Mouse (Mus musculus) ovary, postnatal 10 days (tissue): ENCODE results near the gene Nrxn1.

Experiments
- DNase-seq: peaks from one replicate; pipeline ENCODE4 v3.0.0; 2022; ENCODE audit warnings: low spot score

Gene Nrxn1

DNA sequence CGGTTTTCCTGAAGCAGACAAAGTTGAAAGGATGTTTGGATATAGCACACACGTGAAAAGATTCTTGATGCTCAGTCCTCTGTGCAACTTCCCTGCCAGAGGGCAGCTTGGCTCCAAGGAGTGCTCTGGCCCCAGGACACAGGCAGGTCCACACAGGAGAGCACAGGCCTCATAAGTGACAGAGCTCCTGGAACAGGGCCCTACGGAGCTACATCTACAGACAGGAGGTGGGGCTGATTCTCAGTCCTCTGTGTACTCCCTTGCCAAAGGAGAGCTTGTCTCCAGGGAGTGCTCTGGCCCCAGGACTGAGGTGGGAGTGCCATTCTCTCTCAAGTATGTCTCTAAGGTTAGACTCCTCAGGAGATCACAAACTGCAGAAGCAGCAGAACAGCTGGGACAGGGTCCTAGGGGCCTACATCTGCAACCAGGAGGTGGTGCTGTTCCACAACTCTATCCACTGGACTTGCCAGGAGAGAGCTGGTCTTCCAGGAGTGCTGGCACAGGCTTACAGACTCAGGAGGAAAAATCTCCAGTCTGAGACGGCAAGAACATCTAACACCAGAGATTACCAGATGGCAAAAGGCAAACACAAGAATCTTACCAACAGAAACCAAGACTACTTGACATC lies 129.9 kb downstream of the Nrxn1 start:
- DNase-seq = peak; percentile 1

DNA sequence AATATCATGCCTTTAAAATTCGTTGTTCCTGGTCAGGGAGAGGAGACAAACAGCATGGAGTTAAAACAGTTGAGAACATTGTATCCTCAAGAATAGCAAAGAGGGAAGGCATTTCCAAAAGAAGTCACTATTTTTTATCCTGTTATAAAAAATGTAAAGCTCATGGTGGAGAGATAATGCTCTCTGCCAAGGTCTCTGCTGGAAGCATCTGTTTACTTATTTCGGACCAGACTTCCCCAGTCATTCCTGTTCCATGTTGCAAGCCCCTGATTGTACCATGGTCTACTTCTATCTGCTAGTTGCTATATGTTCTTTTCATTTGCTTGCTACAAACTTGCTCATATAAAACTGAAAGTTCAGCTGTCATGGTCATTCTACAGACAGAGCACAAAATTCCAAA lies 137.7 kb downstream of the Nrxn1 start:
- no peak for DNase-seq

DNA sequence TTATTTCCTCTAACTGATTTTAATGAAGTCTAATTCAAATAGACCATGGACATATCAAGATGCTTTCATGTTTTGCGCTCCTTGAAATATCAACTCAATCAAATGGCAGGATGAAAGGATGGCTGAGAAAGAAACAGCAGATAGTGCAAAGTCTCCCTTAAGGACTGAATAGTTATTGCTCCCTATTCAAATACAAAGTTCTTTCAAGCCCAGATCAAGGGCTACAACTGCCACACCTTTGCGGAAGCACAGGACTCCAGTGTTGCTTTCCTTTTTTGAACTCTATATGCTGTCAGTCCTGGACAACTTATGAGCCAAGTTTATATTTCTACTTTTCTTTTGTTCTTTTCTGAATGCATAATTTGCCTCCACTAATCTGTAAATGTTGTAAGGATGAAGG lies 157.9 kb downstream of the Nrxn1 start:
- no peak for DNase-seq

DNA sequence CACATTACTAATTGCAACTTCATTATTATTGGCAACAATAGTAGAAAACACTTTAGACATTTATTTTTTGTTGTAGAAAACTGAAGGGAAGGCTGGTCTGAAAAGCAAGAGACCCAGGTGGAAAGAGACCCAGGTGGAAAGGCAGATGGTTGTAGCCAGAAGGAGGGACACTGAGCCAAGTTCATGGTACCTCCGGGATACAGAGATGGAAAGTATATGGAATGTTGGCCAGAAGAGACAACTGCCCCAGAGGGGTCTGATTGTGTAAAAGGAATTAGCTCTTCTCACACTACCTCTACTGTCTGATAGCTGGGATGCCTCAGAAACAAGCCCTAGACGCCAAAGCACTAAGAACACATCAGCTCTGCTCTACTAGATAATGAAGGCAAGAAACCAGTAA lies 179.6 kb downstream of the Nrxn1 start:
- no peak for DNase-seq

DNA sequence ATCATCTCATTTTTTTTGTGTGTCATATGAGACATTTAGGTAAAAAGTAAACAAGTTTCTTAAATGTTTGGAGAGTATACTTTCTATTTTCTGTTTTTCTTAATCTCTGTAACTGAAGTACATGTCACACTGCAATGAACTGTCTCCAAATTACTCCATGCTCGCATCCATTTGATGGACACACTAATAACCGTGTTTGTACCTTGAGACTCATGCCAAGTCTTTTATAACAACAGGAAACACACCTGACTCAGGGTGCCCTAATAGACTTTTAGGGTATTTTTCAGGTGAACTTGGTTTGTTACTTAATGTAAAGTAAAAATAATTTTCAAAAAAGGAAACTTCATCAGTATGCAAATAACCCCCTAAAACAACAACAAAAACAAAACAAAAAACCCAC lies 180.1 kb downstream of the Nrxn1 start:
- no peak for DNase-seq

DNA sequence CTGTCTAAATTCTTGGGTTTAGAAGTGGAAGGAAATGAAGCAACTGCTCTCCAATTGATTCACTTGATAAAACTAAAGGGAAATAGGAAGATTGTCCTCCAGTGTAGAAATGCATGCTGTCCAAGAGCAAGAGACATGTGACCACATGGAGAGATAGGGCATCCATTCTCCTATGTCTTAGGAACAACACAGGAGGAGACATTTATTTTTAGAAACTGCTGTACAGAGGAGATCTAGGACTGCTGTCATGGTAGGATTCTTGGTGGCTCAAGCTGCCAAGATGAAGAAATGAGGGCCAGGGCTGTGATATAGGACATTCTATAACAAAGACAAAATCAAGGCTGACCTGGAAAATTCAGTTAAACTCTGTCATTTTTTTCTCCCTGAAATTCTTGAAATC lies 180.5 kb downstream of the Nrxn1 start:
- no peak for DNase-seq

DNA sequence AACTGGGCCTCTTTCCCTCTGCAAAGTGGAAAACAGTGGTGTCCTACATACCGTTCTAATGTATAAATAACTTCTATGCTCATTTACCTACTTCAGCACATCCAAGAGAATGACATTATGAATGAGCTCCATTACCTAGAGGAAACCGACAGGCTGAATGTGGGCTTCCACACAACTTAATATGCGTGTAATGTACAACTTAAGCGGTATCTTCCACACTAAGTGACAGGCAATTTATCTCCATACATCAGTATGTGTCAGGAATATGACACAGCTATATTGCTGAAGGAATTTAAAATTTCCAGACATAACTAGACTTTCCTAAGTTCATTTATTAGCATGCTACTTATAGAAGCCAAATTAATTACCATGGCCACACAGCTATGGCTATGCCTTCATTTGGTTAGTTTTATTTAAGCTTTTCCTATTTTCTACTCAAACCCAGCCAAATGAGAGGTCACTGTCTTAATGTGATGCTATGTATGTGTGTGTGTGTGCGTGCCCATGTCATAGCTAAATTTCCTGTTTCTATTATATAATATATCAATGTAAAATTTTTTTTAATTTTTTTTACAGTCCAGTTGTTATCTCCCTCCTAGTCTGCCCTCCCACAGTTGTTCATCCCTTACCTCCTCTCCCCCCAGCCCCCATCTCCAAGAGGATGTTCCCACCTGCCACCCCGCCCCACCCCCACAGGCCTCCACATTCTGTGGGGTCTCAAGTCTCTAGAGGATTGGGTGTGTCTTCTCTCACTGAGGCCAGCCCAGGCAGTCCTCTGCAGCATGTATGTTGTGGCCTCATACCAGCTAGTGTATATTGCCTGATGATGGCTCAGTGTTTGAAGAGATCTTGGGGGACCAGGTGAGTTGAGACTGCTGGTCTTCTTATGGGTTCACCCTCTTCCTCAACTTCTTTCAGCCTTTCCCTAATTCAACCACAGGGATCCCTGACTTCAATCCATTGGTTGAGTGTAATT lies 186.5 kb downstream of the Nrxn1 start:
- no peak for DNase-seq

DNA sequence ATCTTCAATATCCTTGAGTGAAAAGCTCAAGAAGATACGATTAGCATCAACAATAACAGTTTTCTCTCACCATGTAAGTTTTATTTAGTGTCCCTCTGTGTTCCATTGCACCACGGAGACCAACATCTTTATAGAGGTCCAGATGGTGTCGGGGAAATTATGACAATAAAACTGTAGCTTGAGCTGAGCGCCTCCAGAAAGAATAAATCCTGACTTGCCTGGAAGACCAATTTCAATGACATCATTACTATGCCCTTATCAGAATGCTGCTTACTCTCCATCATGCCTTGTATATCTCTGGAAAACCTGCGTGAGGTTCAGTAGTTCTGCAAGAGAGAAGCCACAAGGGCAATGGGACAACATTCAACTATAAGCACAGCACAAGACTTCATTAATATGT lies 187.7 kb downstream of the Nrxn1 start:
- DNase-seq = no peak

DNA sequence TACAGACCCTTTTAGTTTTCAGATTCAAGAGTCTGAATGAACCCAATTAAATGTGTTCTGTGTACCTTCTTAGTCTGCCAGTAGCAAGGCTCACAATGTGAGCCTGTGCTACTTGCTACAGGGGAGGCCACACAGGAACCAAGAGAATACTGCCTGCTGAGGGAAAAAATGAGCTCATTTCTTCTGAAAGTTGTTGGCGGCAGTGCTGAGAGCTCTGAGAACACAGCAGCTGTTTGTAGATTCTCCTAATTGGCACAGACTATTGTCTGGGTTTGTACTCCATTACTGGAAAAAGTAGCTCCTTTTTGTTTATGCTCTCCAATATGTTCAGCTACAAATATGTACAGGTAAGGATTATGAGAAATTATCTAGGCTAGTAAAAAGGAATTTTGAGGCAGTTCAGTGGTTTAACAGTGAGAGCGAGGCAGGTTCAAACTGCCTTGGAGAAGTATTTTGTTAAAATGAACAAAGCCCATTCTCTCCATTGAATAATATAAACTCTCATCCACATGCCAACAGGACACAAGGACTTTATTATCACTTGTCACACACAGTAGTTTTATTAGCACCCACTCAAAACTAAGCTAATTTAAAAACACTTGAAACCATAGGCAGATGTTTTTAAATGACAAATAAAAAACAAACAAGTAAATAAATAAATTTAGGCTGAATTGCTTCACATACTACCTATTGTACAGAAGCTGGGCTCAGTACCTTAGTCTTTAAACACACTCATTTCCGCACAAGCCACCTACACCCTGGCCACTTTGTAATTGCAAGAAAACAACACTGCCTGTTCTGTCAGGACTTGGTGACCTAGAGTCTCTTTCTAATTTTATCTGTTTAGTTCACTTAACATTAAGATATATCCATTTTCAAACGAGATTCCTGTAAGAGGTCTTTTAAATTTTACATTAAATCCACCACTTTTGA lies 200.3 kb downstream of the Nrxn1 start:
- no peak for DNase-seq

DNA sequence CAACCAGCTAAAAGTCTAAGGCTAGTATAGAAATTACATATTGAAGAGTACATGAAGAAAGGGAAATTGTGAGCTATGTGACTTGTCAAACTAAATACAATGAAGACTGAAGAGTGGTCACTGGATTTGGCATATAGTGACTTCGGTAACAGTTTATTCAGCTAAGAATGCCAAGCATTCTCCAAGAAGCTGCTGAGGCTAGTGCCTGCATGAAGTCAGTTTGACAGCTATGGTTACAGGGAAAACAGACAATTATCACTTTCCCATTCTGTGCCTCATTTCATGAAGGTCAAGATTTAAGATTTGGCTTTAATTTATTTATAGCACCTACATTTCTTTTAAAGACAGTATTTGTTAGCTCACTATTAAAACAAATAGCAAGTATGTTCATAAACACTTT lies 201.2 kb downstream of the Nrxn1 start:
- no peak for DNase-seq

DNA sequence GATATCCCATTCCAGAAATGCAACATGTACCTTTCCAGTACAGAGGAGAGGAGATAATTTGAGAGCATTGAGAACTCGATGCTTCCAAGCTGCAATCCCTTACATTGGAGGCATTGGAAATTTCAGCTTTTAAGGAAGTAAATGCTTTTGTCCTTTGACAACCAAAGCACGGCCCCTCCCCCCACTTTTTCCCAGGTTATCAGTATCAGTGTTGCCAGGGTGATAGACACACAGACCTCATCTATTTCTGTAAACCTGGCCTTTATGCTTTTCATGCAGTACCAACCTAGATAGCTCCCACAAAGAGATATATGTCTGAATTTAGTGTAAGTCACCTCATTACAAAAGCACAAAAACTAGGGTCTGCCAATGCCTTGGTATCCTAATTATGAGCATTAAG lies 235.6 kb downstream of the Nrxn1 start:
- no peak for DNase-seq

DNA sequence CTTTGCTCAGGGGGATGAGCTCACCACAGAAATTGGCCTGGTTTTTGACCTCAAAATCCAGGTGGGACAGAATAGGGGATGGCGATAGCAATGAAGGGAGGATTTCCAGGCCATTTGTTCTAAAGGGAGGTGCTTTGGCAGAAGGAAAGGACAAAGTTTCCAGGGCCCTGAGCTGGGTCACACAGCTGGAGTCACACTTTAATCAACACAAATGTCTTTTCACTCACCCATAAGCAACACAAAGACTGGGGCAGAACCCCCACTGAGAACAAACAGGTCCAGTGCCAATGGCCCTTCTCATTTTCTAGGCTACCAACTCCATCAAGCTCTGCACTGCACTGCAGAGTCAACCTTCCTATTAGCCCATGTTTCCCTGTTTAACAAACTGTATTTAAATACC lies 249.0 kb downstream of the Nrxn1 start:
- DNase-seq = no peak

DNA sequence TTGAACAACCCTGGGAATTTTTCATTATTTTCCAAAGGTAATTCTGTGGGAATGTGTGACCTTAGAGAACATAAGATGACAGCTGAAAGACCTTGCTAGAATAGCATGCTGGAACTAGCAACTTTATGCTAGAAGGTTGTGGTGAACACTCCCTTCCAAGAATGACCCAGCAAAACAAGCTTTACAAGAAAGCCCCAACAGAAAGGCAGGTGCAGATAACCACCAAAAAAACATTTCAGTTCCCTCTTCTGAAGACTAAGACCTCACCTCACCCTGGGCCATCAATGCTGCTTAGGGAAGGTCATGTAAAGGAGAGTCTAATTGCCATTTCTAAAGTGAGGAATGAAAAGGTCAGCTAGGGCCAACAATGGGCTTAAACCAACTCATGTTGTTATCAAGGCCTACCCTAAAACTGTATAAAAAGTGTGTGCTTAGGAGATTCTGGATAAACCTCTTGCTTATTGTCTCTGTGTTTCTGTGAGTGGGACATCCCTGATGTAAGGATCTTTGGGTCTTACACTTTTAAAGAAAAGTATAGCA lies 249.7 kb downstream of the Nrxn1 start:
- no peak for DNase-seq

DNA sequence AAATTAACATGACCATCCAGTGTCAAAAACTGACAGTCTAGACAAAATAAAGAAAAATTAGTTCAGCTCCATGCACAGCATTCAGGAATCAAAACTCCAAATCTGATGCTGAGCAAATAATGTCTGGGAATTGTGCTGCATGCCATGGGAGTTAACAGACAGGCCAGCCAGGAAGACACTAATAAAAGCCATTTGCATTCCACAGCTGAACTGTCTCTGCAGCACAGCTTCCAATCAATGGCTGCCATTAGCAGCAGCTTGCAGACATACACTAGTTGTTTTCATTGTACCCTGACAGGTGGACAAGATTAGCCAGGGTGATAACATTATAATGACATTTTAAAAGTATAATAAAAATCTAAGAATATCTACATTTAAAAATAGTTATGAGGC lies 255.9 kb downstream of the Nrxn1 start:
- no peak for DNase-seq

DNA sequence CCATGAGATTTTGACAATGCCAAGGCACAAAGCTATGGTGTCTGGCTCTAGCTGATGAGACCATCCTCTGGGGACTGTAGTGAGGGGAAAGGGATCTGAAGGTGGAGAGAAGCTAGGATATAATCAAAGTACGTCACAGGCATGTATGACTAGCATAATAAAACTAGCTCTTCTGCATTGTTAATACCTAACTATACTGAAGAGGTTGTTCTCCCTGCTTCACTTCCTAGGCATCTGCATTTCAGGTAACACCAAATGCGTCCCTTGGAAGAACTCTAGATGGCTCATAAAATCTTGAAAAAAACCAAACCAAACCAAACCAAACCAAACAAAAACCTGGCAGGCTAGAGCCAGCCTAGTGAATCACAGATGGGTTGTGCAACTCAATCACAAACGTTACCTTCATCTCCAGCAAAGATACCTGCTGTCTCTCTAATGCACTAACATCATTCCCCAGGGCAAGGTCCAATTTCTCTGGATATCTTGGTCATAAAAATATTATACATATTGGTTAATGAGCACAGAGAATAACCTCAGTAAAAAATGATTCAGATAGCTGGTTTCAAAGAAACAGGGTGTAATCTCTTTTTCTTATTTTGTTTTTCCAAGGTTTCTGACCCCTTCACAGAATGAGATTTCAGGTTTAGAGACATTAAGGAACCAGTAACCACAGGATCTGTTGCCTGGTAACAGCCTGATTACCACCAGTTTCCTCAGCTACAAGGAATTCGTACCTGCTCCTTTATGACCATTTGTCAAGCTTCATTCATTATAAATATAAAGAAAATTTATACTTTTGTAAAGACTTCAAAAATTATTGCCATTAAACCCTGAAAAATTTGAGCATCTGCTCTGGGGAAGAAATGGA lies 256.5 kb downstream of the Nrxn1 start:
- DNase-seq = no peak

DNA sequence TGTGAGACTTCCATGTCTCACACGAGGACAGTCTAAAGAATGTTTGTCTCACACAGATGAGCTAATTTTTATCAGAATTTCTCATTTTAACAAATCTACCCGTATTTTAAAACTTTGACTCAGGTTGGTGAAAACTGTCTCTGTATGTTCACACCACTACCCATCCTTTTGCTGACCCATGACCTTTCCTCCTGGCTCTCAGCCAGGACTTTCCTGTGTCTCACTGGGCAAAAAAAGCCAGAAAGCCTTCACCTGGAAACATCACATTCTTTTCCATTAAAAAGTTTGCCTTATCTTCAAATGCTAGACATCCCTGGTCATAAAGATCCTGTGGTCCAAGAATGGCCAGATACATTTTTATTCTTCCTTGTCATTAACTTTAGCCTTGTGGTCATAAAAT lies 274.5 kb downstream of the Nrxn1 start:
- no peak for DNase-seq

DNA sequence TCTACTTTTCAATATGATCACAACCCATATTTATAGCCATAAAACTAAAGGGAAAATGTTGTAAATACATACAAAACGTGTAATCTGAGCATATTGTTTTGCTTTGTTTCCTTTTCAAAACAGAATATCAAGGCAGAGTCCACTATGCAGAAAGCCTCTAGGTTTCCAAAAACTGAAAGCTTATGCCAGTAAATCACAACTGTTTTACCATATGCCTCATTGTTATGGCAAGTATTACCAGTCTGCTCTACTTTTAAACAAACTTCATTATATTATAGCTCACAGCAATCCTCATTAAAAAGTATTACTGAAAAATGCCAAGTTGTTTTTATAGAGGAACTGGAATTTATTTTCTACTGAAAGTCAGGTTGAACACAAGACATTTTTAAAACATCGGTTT lies 275.0 kb downstream of the Nrxn1 start:
- DNase-seq = no peak

DNA sequence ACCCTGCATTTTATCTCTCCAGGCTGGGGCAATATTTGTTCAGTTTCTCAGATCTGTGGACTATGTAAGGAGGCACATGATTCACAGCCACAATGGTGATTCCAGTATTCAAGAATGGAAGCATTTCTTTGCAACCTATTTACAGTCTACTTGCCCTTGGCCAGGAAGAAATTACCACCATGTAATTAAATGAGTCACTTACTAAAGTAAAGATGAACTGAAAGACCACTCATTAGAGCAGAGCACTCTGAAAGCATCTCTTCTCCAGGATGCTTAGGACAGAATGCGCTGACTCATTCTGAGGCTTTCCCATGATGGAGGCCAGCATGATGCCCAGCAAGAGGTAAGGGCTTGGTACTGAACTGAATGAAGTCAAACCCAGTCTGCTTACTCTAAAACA lies 277.6 kb downstream of the Nrxn1 start:
- no peak for DNase-seq

DNA sequence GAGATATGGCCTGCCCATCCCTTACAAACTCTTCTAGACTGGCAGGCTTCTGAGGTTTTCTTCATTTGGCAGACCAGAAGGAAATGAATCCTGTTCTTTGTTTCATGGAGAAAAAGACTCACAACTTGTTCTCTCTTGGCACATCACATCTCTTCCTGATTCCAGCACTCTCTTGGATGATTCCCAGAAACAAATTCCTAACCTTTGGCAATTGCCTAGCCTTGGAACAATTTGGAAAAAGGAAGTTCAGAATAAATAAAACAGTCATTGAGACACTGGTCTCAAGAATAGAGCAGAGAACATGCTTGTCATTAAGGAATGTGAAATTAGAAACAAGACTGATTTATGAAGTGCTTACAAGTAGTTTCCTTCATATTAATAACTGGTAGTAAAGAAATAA lies 279.1 kb downstream of the Nrxn1 start:
- no peak for DNase-seq

DNA sequence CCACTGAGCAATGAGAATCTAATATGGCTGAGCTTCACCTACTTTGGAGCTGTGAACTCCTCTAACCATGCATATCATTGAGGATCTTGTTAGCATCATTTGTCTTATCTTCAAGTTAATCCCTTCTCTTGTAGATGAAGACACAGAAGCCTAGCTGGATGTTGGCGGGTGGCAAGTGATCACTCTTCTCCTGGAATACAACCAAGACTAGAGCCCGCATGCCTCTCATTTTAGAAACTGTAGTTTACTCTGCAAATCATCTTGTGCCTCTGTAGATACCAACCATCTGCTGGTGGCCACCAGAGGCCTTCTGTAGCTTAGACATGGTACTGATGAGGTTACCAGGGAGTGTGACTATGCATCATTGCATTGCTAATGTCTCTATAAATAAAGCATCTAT lies 280.4 kb downstream of the Nrxn1 start:
- DNase-seq = no peak
